Mouse (Mus musculus) spleen, adult 2 months (tissue): ENCODE measurements around the gene Snx30. TPM values are rescaled to one million over a fixed set of nuclear protein-coding genes. Genes with fewer than 3 reads are reported as not detected.
A peak's percentile ranks its signal among the peaks of the same experiment; 100 is the strongest.

ENCODE experiments used
- DNase-seq, 2 experiments: peaks; one replicate each; pipeline versions ENCODE4 v3.0.0 to v3.0.0-alpha.2; 2012 to 2021; ENCODE audit warnings: low spot score in 2 of 2, low read depth in 1 of 2
- H3K27ac ChIP-seq: fragments of 200-500 bp; 2 replicates; pipeline ENCODE4 v1.5.1; 2012; ENCODE audit warnings: low read length, inconsistent platforms; ENCODE audit not compliant: insufficient read depth
- H3K27me3 ChIP-seq: fragments of 200-500 bp; 2 replicates; pipeline ENCODE4 v1.6.1; 2012; ENCODE audit warnings: mild to moderate bottlenecking, moderate library complexity, low read length, inconsistent platforms; ENCODE audit not compliant: control insufficient read depth, insufficient read depth
- H3K36me3 ChIP-seq: fragments of 200-500 bp; 2 replicates; pipeline ENCODE4 v1.6.1; 2012; ENCODE audit warnings: mild to moderate bottlenecking, low read length, inconsistent platforms; ENCODE audit not compliant: control insufficient read depth, insufficient read depth
- H3K4me1 ChIP-seq: fragments of 200-500 bp; 2 replicates; pipeline ENCODE4 v1.6.1; 2011; ENCODE audit warnings: inconsistent platforms; ENCODE audit not compliant: control insufficient read depth, insufficient read depth, insufficient read length
- H3K4me3 ChIP-seq: fragments of 200-500 bp; 2 replicates; pipeline ENCODE4 v1.5.1; 2011; ENCODE audit warnings: mild to moderate bottlenecking, inconsistent platforms; ENCODE audit not compliant: insufficient read depth, insufficient read length; ENCODE audit errors: extremely low read depth
- CTCF ChIP-seq: fragments of 200-500 bp; IDR thresholded peaks from 2 replicates; pipeline ENCODE4 v1.5.1; 2011; ENCODE audit warnings: mild to moderate bottlenecking, inconsistent platforms; ENCODE audit not compliant: insufficient read depth, insufficient read length, insufficient replicate concordance; ENCODE audit errors: extremely low read depth
- POLR2A ChIP-seq: fragments of 200-500 bp; IDR thresholded peaks from 2 replicates; pipeline ENCODE4 v1.6.1; 2011; ENCODE audit warnings: low read depth, low read length, inconsistent platforms
- WGBS: fragments of 180-500 bp; shearing (Covaris S2); methylation state at CpG from one replicate; pipeline ENCODE4 v1.1.7; 2018; 5-methylcytosine and 5-hydroxymethylcytosine counted together
- polyA plus RNA-seq: library from polyadenylated mRNA; depleted of rRNA; stranded (reverse); fragments of >200 nt; gene quantifications from 2 replicates; pipeline ENCODE4 v1.2.3, GENCODE M21; 2012

The Snx30 gene
- polyA plus RNA-seq, 1 experiment: 8.8 TPM

DNA sequence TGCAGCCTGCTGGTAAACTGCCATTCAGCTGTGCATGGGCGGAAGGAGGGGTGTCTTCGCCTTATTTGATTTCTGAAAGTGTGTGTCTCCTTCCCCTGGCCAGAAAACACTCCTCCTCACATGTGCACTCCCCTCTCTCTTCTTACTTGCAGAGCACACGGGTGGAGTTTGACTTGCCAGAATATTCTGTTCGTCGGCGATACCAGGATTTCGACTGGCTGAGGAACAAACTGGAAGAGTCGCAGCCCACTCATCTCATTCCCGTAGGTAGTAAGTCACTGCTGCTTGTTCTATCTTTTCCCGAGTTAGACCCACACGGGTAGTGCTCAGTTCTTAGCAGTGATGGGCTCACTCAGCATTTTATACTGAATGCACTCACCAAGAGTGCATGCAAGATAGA lies 62.4 kb downstream of the Snx30 start:
- H3K36me3 ChIP-seq: peaks cover 7% of the 10 kb centered on the region; the same call in 1 of the 2 replicates
- H3K4me1 ChIP-seq: no peaks in the 10 kb centered on the region; the same call in 1 of the 2 replicates
- TF ChIP-seq POLR2A (no peak), CTCF (no peak)
- no peak overlapping the region for H3K4me3 ChIP-seq
- 91% methylated on average over 11 of the region's 11 CpGs for WGBS
- no peak overlapping the region for H3K27ac ChIP-seq
- H3K27me3 ChIP-seq: no peaks in the 10 kb centered on the region
- no peak for DNase-seq

DNA sequence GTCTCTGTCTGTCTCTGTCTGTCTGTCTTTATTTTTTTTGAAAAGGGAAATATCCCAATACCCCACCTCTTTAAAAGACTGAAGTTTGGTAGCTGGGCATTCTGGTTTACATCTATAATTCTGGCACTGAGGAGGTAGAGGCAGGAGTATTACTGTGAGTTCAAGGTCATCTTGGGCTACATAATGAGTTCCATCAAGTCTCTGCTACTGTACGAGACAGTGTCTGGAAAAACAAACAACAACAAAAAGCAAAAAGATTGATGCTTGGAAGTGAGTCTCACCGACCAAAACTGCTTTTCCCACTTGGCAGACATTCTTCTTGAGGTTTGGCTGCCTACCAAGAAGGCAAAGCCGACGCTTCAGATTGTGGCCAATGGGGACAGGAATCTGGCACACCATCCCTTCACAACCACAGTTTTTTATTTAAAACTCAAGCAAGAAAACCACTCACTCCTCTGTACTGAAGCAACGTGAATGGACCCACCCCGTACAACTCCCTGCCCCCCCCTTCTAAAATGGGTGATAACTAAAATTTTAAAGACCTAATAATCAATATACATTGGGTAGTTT lies 63.9 kb downstream of the Snx30 start:
- no peaks in the 10 kb centered on the region for H3K27me3 ChIP-seq

DNA sequence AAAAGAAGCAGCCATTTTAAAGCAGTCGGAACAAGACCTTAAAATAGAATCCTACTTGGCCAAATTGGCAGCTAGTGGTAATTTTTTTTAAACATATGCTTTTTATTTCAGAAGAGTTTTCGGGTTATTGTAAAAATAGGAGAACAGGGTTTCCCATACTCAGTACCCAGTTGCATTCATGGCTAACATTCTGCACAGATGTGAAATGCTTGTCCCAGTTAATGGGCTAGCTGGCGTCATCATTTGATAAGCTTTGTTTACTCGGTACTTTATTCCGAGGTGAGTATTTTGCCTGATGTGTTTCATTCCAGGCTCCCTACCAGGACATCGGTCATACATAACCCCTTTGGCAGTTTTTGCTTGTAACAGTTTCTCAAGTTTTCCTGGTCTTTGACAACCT lies 64.8 kb downstream of the Snx30 start:
- whole genome bisulfite sequencing: 83% methylated on average over 6 of the region's 6 CpGs
- Histone ChIP-seq H3K27ac (no peak overlapping the region), H3K27me3 (no peaks in the 10 kb centered on the region), H3K36me3 (peaks cover 5% of the 10 kb centered on the region; the same call in 1 of the 2 replicates), H3K4me3 (no peak overlapping the region), H3K4me1 (no peaks in the 10 kb centered on the region; the same call in 1 of the 2 replicates)
- DNase-seq: no peak
- TF ChIP-seq POLR2A (no peak), CTCF (no peak)

More for the DNA sequence above, 63.9 kb downstream of the Snx30 start:
- DNase-seq: no peak
- WGBS: 42% methylated on average over 6 of the region's 6 CpGs
- TF ChIP-seq CTCF (no peak), POLR2A (no peak)
- Histone ChIP-seq H3K4me1 (no peaks in the 10 kb centered on the region; the same call in 1 of the 2 replicates), H3K4me3 (no peak overlapping the region), H3K36me3 (peaks cover 7% of the 10 kb centered on the region; the same call in 1 of the 2 replicates), H3K27ac (no peak overlapping the region)

DNA sequence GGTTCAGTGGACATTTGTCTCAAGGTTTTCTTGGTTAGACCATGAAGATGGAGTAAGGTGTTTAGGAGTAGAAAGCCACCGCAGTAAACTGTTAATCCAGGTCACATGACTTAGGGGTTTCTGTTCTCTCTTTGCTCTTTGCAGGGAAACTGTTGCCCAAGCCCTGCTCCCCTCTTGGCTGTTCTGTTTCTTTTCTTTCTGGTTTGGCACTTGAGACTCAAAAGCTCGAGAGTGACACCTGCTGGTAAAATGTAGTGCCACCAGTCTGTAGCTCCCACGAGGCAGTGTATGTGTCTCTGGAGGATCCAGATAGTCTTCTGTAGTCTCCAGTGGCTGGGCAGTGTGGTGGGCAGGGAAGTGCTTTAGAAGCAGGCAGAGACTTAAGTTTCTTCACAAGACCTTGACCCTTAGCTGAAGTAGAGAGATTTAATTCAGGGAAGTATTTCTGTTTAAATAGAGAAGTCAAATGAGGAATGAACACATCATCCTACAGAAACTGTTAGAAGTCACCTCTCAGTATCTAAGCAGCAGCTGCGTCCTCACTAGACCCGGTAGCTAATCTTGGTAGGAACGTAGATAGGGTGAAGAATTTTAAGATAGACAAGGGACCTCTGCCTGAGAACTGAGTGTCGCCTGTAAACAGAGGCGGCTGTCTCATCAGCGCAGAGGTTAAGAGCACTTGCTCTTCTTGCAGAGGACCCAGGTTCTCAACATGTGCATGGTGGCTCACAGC lies 65.4 kb downstream of the Snx30 start:
- H3K27ac ChIP-seq: peak overlapping the region; percentile 26; the same call in 1 of the 2 replicates
- no peaks in the 10 kb centered on the region for H3K27me3 ChIP-seq
- TF ChIP-seq CTCF: peak; percentile 70; the same call in 1 of the 2 replicates
- TF ChIP-seq POLR2A: no peak
- peaks cover 5% of the 10 kb centered on the region; the same call in 1 of the 2 replicates for H3K36me3 ChIP-seq
- H3K4me3 ChIP-seq: no peak overlapping the region
- DNase-seq: peak; percentile 62 to 69
- H3K4me1 ChIP-seq: no peaks in the 10 kb centered on the region; the same call in 1 of the 2 replicates
- WGBS: 50% methylated on average over 9 of the region's 9 CpGs

DNA sequence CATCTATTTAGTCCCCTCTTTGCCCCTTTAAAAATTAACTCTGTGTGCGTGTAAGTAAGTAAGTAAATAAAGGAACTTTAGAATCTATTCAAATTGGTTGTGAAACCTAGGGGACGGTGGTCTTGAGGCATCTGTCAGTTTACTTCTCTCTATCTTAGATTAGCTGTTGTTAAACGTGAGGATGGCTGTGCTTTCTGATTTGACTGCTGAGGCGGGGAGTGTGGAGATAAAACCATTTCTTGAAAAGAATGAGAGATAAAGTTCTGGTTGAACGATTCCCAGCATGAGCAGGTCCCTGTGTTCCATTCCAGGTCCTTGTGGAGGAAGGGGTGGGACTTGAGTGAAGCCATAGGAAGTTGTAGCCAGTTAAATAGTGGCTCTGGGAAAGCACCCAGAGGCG lies 67.6 kb downstream of the Snx30 start:
- Histone ChIP-seq H3K36me3 (peaks cover 5% of the 10 kb centered on the region; the same call in 1 of the 2 replicates), H3K27me3 (no peaks in the 10 kb centered on the region), H3K4me1 (no peaks in the 10 kb centered on the region), H3K4me3 (no peak overlapping the region), H3K27ac (no peak overlapping the region)
- DNase-seq: no peak
- no peak for TF ChIP-seq POLR2A
- TF ChIP-seq CTCF: no peak
- 74% methylated on average over 6 of the region's 6 CpGs for WGBS

DNA sequence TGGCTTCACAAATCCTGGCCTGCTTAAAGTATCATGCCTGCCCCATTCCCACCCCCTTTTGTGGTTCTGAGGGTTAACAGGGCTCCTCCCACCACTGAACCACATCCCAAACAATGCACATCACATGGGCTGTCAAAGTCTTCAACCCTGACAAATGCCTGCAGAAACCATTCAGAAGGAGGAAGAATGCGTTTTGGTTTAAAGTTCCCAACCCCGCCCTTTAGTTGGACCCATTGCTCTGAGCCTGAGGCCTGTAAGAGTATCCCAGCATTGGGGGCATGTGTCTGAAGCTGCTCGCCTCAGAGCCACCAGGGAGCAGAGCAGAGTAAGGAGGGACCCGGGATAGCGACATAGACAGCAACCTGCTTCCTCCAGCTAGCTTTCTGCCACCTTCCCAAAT lies 68.2 kb downstream of the Snx30 start:
- H3K27ac ChIP-seq: no peak overlapping the region
- TF ChIP-seq CTCF (no peak), POLR2A (no peak)
- WGBS: 47% methylated on average over 5 of the region's 5 CpGs
- peaks cover 6% of the 10 kb centered on the region; the same call in 1 of the 2 replicates for H3K36me3 ChIP-seq
- H3K4me1 ChIP-seq: no peaks in the 10 kb centered on the region
- no peak for DNase-seq
- H3K27me3 ChIP-seq: no peaks in the 10 kb centered on the region
- no peak overlapping the region for H3K4me3 ChIP-seq
